Mouse (Mus musculus) embryo, embryonic 10.5 days (tissue): Measurements from ENCODE around the gene Pde8b.

Experiments used
- DNase-seq: peaks from one replicate; pipeline ENCODE4 v3.0.0-alpha.2; 2015; ENCODE audit warnings: low spot score

Gene Pde8b

DNA sequence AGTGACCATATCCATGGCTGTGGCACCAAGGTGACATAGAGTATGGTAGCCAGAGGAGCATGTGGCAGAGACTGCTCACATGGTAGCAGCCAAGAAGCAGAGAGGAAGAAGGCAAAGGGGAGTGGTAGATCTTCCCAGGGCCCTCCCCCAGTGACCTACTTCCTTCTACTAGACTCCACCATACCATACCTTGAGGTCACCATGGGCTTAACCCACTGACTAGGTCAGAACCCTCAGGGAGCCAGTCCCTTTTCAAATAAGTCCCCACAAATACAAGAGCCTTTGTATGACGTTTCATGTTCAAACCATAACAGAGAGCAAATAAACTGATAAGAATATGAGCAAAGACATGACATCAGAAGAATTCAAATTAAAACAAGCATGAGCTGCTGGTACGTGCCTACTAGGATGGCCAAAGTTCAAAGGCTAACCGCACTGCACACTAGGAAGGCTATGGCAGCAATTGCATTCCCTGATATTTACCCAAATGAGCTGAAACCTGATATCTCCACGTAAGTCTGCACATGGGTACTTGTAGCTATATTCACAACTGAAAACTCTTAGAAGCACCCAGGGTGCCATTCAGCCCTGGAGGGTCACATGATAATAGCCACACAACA lies 109.6 kb downstream of the Pde8b start:
- DNase-seq: no peak

- DNase-seq: no peak
Measured at GRCm38 (mm10) chr13:95135326-95136150, 114.6 kb downstream of the Pde8b start.

DNA sequence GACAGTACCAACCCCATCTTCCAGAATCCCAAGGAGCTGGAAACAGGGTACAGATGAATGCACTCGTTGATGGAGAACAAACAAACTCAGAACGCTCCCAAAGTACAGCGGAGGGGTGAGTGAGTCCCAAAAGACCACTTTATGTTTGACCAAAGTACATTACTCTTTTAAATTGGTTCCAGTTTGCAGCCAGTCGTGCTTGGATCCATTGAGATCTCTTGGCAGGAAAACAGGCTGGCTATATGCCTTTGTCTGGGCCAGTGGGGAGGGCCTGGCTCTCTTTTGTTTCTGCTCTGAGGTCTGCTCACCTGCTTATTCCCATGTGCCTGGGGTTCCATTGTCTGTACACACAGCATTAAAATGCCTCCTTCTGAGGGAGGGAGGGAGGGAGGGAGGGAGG lies 118.3 kb downstream of the Pde8b start:
- DNase-seq: peak; percentile 9

DNA sequence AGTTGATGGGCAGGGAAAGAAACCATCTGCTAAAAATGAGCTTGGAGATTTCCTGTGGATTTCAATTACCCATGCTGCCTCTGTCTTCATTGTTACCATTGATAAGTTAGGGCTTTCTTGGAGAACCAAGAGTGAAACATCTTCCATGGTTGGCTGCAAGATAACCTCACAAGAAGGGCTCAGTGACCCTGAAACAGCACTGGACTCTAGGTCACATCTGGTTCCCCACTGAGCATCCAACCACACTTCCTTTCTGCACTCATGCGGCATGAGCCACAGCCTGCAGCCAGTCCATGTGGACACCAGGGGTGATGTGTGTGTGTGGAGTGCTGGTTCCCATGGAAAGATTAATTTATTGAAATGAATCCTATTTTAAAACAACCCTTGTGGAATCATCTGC lies 119.1 kb downstream of the Pde8b start:
- DNase-seq: peak; percentile 60

DNA sequence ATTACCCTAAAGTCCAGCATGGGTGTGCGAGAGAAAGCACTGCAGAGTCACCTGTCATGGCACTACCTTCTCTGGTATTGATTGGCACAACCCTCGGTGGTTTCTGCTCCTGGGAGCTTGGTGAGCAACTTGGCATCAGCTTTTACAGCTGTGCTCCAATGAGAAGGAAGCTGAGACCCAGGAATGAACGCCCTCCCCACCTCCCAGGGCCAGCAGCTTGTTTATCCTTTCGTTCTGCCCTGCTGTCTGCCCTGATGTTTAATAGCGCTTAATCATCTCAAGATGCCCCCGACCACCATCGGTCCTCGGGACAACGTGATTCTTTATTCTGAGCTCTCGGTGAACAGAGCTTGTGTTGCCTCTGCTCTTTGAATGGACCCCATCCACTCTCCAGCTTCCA lies 122.8 kb downstream of the Pde8b start:
- DNase-seq: no peak

DNA sequence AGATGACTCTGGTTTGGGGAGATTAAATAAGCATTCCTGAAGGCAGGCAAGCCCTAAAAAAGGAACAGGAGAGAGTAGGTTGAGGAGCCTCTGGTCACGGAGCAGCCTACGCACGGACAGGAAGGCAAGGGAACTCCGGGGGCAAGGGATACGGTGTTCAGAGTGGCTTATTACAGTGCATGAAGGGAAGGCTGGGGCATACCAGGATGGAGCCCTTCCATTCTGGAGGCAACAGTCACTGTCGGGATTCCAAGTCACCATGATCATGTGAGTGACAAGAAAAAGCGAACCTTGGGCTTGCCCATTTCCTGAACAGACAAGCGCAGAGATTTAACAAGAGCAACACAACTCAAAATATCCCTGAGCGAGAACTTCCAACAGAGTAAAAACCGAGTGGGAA lies 123.3 kb downstream of the Pde8b start:
- DNase-seq: no peak

DNA sequence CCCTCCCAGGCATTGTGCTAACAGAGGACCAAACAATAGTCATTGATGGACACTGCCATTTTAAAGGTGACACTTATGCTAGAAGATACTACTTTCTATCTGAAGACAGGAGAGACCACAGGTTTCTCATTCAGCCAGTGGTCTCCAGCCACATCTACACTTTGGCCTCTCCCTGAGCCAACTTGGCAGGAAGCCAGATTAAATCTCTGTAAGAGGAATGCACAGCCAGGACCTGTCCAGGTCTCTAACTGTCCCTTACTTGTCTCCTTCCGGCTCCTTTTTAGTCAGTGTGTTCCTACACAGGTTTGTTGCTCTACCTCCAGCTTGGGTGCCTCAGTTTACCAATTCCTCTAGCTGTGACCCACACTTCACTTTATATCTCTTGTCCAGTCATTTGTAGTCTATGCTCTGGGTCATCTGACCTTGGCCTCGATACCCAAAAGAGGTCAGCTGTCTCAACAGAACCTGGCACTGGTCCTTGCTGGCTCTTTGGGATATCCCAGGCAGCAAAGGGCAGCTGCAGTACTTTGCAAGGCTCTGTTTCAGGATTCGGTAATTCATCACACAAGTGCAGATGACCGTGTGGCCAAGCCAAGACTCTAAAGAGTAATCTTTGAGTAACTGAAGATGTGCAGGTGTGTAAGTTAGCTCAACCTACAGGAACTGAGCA lies 124.5 kb downstream of the Pde8b start:
- no peak for DNase-seq

- DNase-seq: no peak
Measured at GRCm38 (mm10) chr13:95120570-95120969, 129.6 kb downstream of the Pde8b start.

DNA sequence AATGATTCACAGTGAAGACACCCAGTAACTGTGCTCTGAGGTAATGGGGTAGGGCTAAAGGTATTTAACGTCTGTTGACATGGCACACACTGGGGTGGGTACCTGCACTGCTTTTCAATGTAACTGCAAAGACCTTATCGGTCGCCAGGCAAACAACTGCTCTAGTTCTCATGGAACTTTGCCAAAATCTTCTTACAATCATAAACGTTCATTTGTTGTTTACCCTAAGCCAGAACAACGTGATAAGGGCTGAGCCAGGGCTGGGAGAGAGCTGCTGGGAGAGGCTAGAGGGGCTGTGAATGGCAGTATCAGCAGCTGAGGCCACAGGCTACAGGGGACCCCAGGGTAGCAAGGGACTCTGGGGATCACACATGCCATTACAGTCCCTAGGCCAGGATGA lies 136.4 kb downstream of the Pde8b start:
- DNase-seq: no peak

- no peak for DNase-seq
Measured at GRCm38 (mm10) chr13:95109555-95109954, 140.6 kb downstream of the Pde8b start.

- no peak for DNase-seq
Measured at GRCm38 (mm10) chr13:95108035-95108434, 142.1 kb downstream of the Pde8b start.

DNA sequence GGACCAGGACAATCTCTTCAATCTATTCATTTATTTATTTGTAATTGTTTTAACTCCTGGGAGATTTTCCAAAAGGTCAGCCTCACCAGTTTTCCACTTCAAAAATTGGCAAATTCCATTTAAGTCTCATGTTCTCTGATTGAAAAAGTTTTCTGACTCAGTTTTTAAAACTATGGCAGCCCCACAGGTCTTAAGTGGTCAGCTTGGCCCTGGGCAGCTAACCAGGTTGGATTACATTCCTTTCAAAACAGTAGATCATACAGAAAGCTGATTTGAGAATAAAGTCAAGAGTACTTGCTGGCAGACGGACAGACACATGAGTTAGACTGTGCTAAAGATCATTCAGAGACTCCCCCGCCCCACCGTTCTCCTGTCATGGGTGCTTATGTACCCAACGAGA lies 145.3 kb downstream of the Pde8b start:
- no peak for DNase-seq

GRCm38 (mm10) chr13:95102985-95103590 lies 147.0 kb downstream of the Pde8b start:
- DNase-seq: no peak

DNA sequence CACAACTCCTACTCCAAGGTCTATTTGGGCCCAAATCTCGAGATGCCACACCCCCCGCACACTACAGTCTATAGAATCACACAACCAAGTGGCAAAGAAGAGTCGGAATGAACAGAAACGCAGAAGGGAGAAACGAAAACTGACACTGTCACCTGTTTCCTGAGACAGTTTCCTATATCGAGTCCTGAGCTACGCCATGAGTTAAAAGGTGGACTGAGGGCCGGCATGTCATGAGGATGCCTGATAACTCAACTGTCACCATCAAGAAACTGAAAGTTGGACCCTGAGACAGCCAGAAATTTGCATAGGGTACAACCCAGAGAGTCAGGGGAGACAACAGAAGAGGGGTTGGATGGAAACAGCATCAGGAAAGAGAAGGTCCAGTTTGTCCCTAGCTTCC lies 148.8 kb downstream of the Pde8b start:
- no peak for DNase-seq

- DNase-seq: no peak
Measured at GRCm38 (mm10) chr13:95098931-95099720, 151.0 kb downstream of the Pde8b start.

GRCm38 (mm10) chr13:95096646-95097045 lies 153.5 kb downstream of the Pde8b start:
- DNase-seq: no peak

DNA sequence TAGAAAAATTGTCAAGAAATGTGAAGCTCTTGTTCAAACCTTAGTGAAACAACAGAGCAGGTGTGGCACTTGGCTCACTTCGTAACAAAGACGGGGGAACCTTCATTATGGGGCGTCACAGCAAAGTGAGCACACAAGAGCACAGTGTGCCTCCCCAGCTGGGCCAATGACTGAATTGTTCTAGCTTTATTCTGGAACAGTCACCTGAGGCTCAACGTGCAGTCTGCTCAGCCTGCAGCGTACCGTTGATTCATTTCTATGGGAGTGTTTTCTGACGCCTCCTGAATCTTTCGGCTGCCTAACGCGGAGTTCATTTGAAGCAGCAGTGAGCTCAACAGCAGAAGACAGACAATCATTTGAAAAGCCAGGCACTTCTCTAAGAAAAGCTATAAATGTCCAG lies 154.3 kb downstream of the Pde8b start:
- DNase-seq: no peak

DNA sequence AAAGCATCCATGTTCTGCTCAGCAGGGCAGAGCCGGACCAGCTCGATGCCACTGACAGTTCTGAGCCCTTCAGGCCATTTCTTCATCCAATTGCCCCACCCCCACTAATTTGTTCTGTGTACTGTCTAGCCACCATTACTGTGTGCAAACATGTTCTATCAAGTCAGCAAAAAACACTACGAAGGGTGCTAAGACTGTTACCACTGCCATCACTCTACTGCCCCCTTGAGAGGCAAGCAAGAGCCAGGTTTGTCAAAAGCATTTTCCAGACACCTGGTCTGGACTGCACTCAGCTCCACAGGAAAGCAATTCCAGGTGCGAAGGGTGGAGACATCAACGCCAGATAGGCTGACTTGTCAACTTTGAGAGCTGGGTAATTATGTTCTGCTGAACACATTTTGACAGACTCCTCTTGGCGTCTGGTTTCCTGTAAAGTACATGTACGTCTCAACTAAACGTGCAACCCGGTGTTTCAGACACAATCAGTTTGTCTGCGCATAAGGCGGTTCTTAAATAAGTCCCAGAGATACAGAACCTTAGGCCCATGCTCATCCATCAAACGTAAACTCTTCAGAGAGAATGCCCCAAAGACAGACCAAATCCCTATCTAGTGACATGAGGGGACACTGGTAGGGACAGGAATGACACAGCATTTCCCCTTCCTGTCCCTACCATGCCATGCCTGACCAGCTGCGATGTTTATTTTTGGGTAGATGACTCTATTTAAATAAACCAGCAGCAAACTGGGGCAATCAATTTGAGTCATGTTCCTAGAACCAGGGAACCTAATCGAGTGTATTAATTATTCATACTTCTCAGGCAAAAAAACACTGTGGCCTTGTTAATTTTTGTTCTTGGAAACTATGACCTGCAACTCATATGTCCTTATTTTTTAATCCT lies 158.3 kb downstream of the Pde8b start:
- no peak for DNase-seq

- no peak for DNase-seq
Measured at GRCm38 (mm10) chr13:95087358-95087787, 162.8 kb downstream of the Pde8b start.

GRCm38 (mm10) chr13:95086033-95086432 lies 164.1 kb downstream of the Pde8b start:
- DNase-seq: no peak

GRCm38 (mm10) chr13:95082611-95083010 lies 167.5 kb downstream of the Pde8b start:
- DNase-seq: no peak
